Mouse (Mus musculus) G1E (cell line): Measurements from ENCODE around the gene Polr2e. TPM values are rescaled to one million over a fixed set of nuclear protein-coding genes. Genes with fewer than 3 reads are reported as not detected.
A peak's percentile ranks its signal among the peaks of the same experiment; 100 is the strongest.

Experiments
- ATAC-seq: 2 replicates; pipeline ENCODE4 v1.8.0; 2016; ENCODE audit warnings: mild to moderate bottlenecking; ENCODE audit not compliant: insufficient number of reproducible peaks, poor library complexity, low FRiP score, severe bottlenecking; ENCODE audit errors: extremely low read depth
- DNase-seq: peaks from one replicate; pipeline ENCODE4 v3.0.0; 2012; ENCODE audit warnings: low spot score
- H3K27me3 ChIP-seq: 2 replicates; pipeline ENCODE4 v1.6.1; 2012; ENCODE audit warnings: mild to moderate bottlenecking, low read length, inconsistent platforms; ENCODE audit not compliant: insufficient read depth
- H3K36me3 ChIP-seq: replicated peaks from 2 replicates; pipeline ENCODE3; 2012; ENCODE audit warnings: mild to moderate bottlenecking, inconsistent platforms
- H3K4me1 ChIP-seq: 2 replicates; pipeline ENCODE4 v1.6.1; 2012; ENCODE audit warnings: low read depth, low read length, inconsistent platforms, mixed read lengths; ENCODE audit not compliant: insufficient read depth
- H3K4me3 ChIP-seq: 2 replicates; pipeline ENCODE4 v1.5.1; 2012; ENCODE audit warnings: low read depth, mild to moderate bottlenecking, inconsistent platforms, low read length, moderate library complexity, mixed read lengths
- H3K9me3 ChIP-seq: replicated peaks from 2 replicates; pipeline ENCODE4 v1.6.1; 2012; ENCODE audit warnings: inconsistent platforms
- CTCF ChIP-seq: IDR thresholded peaks from 2 replicates; pipeline ENCODE4 v1.5.1; 2012; ENCODE audit warnings: low read depth, low read length, inconsistent platforms, mixed read lengths
- GATA1 ChIP-seq: IDR thresholded peaks from 2 replicates; pipeline ENCODE4 v1.6.1; 2012; ENCODE audit warnings: borderline replicate concordance, low read length, inconsistent platforms, mixed read lengths
- GATA2 ChIP-seq: IDR thresholded peaks from 2 replicates; pipeline ENCODE4 v1.6.1; 2012; ENCODE audit warnings: low read depth, low read length, inconsistent platforms, borderline replicate concordance
- POLR2AphosphoS5 ChIP-seq: IDR thresholded peaks from 2 replicates; pipeline ENCODE4 v1.6.1; 2012; ENCODE audit warnings: low read depth, low read length, inconsistent platforms; ENCODE audit not compliant: insufficient replicate concordance
- TAL1 ChIP-seq: conservative IDR thresholded peaks from 2 replicates; pipeline ENCODE4 v1.6.1; 2012; ENCODE audit warnings: low read depth, low read length, inconsistent platforms, mixed read lengths
- polyA plus RNA-seq: library from polyadenylated mRNA; stranded (reverse); fragments of >175 nt; gene quantifications from 2 replicates; pipeline ENCODE4 v1.2.3, GENCODE M21; 2012
- total RNA-seq, 2 experiments: library from RNA; stranded (forward) in 1 of 2; stranded (reverse) in 1 of 2; fragments of 200-1000 nt in 1 of 2; fragments of >200 nt in 1 of 2; fragmentation: Nextera tagmentation in 1 of 2; gene quantifications; 2 replicates each; pipeline ENCODE4 v1.2.3; 2014 to 2017

Gene Polr2e
- total and polyA plus RNA-seq, 3 experiments, result 54.6 to 206 (median 90.2) TPM

DNA sequence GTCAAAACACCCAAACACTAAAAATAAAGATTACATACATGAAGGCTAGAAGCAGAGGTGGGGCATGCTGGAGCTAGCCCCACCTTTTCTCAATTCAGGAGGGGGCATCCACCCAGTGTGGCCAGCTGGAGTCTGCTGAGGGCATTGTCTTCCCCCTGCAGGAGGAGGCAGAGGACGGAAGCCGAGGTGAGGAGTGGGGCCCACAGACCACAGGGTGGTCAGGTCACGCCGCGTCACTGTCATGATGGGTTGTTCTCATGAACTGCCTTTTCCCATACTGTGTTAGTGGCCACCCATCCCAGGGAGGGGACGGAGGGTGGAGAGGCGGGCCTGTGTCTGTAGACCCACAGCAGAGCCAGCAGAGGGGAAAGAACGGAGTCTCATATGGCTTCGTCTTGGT lies 9.4 kb downstream of the Polr2e start:
- no peak overlapping the region for H3K4me3 ChIP-seq
- H3K9me3 ChIP-seq, result no peaks in the 10 kb centered on the region
- H3K4me1 ChIP-seq, result peaks cover 78% of the 10 kb centered on the region
- no peak for TF ChIP-seq GATA2
- no peak for ATAC-seq
- H3K36me3 ChIP-seq, result peaks cover 96% of the 10 kb centered on the region
- no peaks in the 10 kb centered on the region for H3K27me3 ChIP-seq
- DNase-seq, result no peak

DNA sequence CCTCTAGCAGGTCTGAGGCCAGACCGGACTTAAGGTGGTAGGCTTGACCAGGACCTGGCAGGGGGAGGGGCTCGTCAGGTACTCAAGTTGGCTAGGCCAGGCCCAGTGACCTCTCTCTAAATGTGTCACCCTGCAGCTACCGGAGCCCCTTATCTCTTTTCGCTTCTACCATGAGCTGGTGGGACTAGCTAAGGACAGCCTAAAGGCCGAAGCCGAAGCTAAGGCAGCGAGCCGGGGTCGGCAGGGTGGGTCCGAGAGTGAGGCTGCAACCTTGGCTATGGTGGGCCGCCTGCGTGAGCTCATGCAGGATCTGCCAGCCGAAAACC lies 11.1 kb downstream of the Polr2e start:
- Histone ChIP-seq H3K4me3 (no peak overlapping the region), H3K4me1 (peaks cover 79% of the 10 kb centered on the region), H3K27me3 (no peaks in the 10 kb centered on the region), H3K9me3 (no peaks in the 10 kb centered on the region), H3K36me3 (peaks cover 96% of the 10 kb centered on the region)
- DNase-seq (no peak), ATAC-seq (no peak)
- TF ChIP-seq POLR2AphosphoS5 (no peak), GATA1 (no peak), TAL1 (no peak)

DNA sequence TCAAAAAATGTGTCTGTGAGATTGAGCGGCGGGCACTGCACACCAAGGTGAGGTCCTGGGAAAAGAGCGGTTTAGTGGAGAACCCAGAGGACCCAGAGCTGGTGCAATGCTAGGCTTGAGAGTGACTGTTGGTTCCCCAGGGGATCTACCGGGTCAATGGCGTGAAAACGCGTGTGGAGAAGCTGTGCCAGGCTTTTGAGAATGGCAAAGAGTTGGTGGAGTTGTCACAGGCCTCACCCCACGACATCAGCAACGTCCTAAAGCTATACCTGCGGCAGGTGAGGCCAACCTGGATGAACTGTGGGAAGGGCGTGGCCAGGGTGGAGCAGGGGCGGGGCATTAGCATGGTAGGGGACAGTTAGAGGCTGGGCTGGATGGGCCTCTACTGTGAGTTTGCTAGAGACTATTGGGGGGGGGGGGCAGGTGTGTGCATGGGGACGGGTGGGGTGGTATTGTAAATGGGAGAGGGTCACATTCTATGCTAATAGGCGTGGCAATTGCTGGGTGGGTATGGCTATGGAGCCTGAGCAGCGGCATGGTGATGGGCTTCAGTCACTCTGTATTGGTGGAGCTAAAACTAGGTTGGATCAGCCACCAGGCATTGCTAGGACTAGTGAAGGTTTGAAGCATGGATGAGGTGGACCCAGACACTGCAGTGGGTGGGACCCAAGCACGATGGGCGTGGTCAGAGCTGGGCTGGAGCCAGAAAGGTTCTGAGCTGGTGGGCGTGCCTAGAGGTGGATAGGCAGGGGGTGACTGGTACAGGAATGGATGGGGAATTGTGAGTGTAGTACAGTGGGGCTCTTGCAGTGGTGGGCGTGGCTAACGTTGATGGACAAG lies 11.7 kb downstream of the Polr2e start:
- Histone ChIP-seq H3K9me3 (no peaks in the 10 kb centered on the region), H3K4me1 (peaks cover 75% of the 10 kb centered on the region), H3K4me3 (no peak overlapping the region; the same call in 1 of the 2 replicates), H3K36me3 (peaks cover 99% of the 10 kb centered on the region), H3K27me3 (no peaks in the 10 kb centered on the region)
- ATAC-seq, result no peak
- TF ChIP-seq CTCF (no peak), TAL1 (no peak), GATA2 (no peak), GATA1 (no peak), POLR2AphosphoS5 (no peak)
- DNase-seq, result no peak

GRCm38 (mm10) chr10:80025889-80026288 lies 13.7 kb downstream of the Polr2e start:
- peaks cover 99% of the 10 kb centered on the region for H3K36me3 ChIP-seq
- peaks cover 80% of the 10 kb centered on the region for H3K4me1 ChIP-seq
- ATAC-seq (no peak), DNase-seq (no peak)
- no peaks in the 10 kb centered on the region for H3K27me3 ChIP-seq
- 0 out of 2 replicates have a peak overlapping the region, but pooled peaks have one; percentile 20 for H3K4me3 ChIP-seq
- TF ChIP-seq POLR2AphosphoS5 (0 out of 2 replicates have a peak, but pooled peaks have one; percentile 21), TAL1 (no peak)
- H3K9me3 ChIP-seq, result no peaks in the 10 kb centered on the region

DNA sequence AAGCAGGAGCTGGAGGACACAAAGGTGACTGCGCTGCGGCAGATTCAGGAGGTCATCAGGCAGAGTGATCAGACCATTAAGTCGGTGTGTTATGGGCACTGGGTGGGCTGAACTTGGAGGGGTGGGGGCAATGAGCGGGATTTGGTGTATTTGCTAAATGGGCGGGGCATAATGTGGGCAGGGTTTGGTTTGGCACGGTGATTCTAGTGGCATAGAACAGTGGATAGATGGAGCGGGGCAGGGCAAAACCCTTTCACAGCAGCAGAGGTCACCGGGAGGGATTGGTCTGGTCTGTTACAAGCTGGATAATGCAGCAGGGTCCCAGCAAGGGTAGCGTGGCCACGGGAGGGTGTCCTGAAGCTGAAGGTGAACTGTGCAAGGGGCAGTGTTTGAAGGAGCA lies 14.1 kb downstream of the Polr2e start:
- no peak for TF ChIP-seq CTCF
- no peak for TF ChIP-seq GATA2
- no peak for TF ChIP-seq TAL1
- no peak for TF ChIP-seq POLR2AphosphoS5
- no peak for TF ChIP-seq GATA1
- Histone ChIP-seq H3K9me3 (no peaks in the 10 kb centered on the region), H3K27me3 (no peaks in the 10 kb centered on the region), H3K4me3 (no peak overlapping the region), H3K36me3 (peaks cover 99% of the 10 kb centered on the region), H3K4me1 (peaks cover 80% of the 10 kb centered on the region)
- no peak for DNase-seq
- ATAC-seq, result no peak

DNA sequence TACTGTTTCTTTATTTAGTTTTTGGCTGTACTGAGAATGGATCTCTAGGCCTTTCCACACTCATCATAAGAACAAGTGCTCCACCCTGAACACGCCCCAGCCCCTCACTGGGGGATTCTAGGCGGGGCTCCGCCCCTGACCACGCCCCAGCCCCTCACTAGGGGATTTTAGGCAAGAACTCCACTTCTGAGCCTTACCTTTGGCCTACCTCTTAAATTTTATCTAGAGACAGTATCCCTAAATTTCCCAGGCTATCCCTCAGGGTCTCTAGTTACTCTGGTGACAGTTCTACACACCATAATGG lies 14.6 kb downstream of the Polr2e start:
- peaks cover 80% of the 10 kb centered on the region for H3K4me1 ChIP-seq
- H3K27me3 ChIP-seq, result no peaks in the 10 kb centered on the region
- no peak overlapping the region for H3K4me3 ChIP-seq
- no peak for ATAC-seq
- H3K36me3 ChIP-seq, result peaks cover 99% of the 10 kb centered on the region
- DNase-seq, result no peak
- no peaks in the 10 kb centered on the region for H3K9me3 ChIP-seq
- no peak for TF ChIP-seq GATA1
- no peak for TF ChIP-seq POLR2AphosphoS5
- no peak for TF ChIP-seq CTCF
